Mouse (Mus musculus) cerebellum, postnatal 36 days (tissue): ENCODE results near the gene Hist1h2bb.
"Not testable (repeated sequence)": the region's sequence is repeated elsewhere in the genome, so short reads cannot be mapped to it uniquely, and the experiment has no call there.

Source experiments
- DNase-seq, 2 experiments: peaks; one replicate each; pipeline ENCODE4 v3.0.0; 2021 to 2022; ENCODE audit warnings: mixed read lengths in 2 of 2

Gene Hist1h2bb

DNA sequence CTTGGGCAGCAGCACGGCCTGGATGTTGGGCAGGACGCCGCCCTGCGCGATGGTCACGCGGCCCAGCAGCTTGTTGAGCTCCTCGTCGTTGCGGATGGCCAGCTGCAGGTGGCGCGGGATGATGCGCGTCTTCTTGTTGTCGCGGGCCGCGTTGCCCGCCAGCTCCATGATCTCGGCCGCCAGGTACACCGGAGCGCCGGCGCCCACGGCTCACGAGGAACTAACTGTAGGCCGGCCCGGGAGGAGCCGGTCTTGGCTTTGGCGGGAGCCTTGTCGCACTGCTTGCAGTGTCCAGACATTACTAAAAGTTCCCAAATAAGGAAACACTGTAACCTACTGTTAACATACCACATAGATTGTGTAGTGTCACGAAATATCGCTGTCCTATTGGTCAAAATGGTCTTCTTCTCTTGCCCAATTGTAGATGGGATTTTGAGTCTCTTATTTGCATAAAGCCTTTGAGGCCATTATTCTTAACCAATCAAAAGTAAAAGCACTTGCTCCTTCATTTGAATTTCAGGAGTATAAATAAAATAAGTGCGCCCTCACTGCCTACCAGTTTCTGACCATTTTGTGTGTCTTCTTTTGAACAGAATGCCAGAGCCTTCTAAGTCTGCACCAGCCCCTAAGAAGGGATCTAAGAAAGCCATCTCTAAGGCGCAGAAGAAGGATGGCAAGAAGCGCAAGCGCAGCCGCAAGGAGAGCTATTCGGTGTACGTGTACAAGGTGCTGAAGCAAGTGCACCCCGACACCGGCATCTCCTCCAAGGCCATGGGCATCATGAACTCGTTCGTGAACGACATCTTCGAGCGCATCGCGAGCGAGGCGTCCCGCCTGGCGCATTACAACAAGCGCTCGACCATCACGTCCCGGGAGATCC lies at the start of gene Hist1h2bb:
Hist1h2bb (plus strand) TSS at position 534 of the 880 bp plus-strand sequence.
- DNase-seq = peak; percentile 60 to 72

DNA sequence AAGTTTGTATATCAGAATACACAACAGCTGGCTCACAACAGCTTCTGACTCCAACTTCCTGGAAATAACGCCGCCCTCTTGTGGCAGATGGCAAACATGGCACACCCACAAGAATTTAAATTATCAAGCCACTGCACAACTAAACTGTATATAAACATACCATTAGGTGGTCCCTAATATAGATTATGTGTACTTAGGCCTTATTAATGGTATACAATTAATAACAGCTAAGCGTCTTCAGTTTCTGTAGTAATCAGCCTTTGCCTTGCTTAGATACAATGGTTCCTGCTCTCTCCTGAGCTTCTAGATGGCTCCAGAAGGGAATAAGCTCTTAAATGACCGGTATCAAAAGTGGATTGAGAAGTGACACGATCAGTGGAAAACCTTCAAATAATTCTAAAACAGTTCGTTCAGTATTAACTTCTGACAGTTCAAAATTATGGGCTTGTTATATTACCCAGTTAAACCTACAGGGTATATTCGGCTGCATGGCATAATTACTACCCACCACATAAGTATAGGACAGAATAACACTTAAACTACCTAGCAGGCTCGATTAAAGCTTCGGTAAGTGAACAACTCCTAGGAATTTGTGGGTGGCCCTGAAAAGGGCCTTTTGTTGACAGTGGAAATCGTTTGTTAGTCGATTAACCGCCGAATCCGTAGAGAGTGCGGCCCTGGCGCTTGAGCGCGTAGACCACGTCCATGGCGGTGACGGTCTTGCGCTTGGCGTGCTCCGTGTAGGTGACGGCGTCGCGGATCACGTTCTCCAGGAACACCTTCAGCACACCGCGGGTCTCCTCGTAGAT lies 48.8 kb upstream of the Hist1h2bb start:
- no peak for DNase-seq

DNA sequence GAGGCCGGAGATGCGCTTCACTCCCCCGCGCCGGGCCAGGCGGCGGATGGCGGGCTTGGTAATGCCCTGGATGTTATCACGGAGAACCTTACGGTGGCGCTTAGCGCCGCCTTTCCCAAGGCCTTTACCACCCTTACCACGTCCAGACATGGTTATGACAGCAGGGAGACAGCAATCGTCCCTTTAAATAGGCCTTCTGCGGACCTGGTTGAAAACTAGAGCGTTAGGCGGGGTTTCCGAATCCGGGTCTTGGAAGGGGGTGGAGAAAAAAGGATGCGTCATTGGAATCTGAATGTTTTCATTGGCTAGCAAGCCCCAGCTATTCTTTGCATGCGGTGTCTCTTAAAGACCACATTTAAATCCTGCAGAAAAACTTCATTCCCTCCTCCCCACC lies 48.2 kb upstream of the Hist1h2bb start, which contains the start of gene Hist1h4c:
Hist1h4c (minus strand) TSS at position 155 of the 394 bp plus-strand sequence.
- peak; percentile 96 to 100 for DNase-seq

DNA sequence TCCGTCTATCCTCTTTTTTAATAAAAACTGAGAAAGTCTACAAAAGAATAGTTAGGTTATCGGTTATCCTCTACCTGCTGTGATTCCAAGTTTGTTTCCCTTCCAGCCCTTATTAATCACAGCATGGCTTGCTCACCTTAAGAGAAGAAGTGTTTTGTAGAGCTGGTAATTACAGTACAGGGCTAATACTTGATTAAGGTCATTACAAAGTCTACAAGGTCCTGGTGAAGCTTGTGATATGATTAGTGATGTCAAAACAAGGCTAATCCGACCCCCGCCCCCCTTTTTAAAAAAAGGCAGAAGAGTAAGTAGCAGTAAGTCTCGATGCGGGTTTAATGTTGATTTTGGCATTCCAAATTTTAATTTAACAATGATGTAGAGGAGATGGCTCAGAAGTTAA lies 47.5 kb upstream of the Hist1h2bb start:
- no peak for DNase-seq

DNA sequence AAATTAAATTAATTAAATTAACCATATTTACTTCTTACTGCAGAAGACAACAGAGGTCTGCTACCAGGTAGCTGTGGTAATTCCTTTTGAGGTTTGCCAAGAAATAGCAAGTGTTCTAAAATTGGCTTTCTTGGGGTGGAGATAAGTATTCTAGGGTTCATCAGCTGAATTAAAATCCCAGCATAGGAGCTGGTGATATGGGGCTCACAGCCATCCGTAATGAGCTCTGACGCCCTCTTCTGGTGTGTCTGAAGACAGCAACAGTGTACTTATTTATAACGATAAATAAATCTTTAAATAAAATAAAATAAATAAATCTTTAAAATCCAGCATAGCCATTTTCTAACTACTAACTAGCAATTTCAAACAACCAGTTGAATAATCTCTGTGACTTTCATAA lies 46.8 kb upstream of the Hist1h2bb start:
- DNase-seq = no peak

DNA sequence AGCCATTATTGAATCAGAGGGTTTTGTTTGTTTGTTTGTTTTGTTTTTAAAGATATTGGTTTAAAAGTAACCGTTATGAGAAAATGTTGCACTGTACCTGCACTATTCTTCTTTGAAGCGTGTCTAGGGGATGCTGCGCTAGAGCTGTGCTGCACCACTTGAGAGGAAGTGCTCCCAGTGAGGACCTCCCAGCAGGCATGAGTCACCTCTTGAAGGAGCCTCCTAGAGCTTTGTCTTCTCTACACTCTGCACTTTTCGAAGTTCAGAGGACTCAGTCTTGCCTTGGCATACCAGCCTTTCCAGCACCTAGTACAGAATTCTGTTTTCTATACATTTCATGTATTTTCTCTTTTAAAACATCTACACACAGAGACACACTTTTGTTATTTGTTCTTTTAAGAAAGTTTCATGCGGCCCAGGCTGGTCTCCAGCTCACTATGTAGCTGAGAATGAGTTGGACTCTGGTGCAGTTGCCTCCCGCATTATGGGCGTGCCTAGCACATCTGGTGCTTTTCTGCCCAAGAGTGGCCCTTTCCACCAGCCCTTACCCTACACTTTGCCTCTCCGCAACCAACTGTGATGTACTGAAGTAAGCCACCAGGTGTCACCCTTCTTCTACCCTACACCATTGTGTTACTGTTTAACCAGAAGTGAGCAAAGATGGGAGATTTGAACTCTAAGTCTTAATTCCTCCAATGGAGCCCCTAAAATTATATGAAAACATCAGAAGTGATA lies 45.6 kb upstream of the Hist1h2bb start:
- peak; percentile 55 to 67 for DNase-seq

DNA sequence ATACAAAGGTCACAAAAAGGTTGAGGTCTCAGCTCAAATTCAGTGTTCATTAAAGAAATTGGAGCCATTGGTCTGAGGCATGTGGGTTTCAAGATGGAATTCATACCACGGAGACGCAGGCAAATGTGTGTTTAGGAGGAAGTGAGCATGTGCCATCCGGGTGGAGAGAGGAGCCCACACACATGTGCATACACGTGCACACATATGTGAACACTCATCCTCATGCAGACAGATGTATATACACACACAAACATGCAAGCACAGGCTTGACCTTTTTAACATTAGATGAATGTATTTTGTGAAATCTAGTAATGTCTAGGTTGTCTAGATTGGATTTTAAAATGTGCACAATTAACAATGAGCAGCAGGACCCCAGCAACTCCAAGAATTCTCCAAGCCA lies 44.3 kb upstream of the Hist1h2bb start:
- DNase-seq = no peak

DNA sequence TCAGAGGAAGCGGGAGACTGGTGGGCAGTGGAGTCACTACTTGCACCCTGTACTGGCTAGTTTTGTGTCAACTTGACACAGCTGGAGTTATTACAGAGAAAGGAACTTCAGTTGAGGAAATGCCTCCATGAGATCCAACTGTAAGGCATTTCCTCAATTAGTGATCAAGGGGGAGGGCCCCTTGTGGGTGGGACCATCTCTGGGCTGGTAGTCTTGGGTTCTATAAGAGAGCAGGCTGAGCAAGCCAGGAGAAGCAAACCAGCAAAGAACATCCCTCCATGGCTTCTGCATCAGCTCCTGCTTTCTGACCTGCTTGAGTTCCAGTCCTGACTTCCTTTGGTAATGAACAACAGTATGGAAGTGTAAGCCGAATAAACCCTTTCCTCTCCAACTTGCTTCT lies 43.7 kb upstream of the Hist1h2bb start:
- not testable (repeated sequence) for DNase-seq

DNA sequence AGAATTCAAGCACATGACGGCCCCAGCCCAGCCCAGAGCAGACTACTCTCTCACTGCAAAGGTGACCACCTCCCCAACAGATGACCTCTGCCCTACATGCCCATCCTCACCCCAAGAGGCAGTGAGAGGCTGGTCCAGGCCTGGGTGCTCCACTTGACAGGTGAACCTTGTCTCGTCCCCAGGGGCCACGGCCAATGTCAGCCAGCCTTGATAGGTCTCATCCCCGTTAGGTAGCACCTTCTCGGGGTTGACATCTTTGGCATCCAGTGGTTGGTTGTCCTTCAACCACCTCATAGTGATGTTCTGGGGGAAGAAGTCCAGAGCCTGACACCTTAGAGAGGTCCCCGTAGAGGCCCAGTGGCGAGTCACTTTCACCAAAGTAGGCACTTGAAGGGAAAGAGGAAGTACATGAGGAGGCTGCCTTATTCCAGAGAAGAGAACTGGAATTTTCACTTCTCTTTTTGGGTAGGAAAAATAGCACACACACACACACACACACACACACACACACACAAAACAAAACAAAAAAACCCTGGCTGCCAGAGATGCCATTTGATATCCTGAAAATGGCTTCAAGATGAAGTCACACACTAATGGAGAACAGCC lies 40.7 kb upstream of the Hist1h2bb start:
- no peak for DNase-seq

DNA sequence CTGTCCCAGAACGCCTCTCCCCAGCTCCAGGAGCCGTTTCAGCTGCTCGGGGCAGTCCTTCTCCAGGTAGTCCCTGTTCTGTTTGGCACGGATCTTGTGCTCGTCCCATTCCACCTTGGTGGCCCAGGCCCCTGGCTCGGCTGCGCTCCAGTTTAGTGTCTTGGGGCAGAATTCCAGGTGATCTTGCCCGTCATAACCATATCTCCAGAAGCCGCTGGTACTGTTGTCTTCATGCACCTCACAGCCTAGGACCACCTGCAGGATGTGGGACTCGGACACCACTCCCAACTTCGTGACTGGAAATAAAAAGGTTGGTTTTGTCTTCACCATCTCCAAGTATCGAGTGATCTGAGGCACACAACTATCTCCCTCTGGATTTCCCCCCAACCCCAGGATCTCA lies 39.8 kb upstream of the Hist1h2bb start:
- DNase-seq = no peak

DNA sequence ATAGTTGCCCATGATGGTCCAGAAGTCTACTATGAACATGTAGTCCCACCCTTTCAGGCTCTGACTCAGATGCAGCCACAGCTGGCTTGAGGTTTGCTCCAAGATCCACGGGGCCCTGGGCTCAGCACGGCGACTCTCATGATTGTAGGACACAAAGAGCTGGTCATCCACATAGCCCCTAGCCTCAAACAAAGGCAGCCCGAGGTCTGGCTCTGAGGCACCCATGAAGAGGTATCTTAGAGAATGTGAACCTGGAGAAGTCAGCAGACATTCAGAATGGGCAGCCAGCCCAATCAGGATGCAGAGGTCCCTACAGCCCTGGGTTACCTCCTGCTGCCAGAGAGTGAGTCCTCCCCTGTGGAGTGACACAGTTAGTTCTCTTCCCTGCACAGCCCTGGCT lies 38.5 kb upstream of the Hist1h2bb start:
- DNase-seq = no peak

DNA sequence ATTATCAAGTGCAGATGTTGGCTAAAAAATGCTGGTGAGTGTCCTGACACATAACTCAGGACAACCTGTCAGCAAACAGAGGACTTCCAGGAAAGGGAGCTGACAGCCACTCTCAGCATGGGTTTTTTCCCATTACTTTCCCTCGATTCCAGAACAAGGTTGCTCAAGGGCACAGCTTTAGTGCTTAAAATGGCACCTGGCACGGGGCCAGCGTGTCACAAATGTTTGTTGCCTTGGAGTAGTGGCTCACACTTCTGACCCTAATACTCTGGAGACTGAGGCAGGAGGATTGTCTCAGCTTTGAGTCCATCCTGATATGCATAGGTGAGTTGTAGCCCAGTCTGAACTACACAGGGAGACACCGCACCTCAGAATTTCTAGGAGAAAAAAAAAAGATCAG lies 37.9 kb upstream of the Hist1h2bb start:
- DNase-seq = no peak

DNA sequence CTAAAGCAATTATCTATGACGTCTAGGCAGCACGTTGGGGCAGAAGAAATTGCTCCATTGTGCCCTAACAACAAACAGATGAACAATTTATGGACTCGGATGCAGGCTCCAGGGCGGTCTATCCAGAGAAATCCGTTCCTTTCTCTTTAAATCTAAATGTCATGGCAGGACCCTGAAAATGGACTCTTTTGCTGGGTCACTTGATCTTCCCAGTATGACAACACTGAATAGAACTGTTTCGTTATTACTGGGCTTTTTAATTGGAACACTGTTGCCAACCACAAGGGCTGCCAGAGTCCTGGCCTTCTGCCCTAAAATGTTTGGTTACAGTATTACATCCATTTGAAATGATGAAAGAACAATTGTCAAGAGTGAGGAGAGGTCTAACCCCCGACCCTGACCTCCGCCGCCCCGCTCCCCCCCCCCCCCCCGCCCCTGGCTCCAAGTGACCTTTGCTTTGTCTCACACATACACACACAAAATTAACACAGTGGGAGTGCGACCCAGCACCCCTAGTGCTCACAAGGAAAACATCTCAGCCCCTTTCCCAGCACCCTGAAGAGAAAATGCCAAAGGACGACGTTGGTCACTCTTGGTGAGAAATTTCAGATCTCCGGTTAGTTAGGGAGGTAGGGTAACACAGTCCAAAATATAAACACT lies 36.7 kb upstream of the Hist1h2bb start:
- DNase-seq = no peak

DNA sequence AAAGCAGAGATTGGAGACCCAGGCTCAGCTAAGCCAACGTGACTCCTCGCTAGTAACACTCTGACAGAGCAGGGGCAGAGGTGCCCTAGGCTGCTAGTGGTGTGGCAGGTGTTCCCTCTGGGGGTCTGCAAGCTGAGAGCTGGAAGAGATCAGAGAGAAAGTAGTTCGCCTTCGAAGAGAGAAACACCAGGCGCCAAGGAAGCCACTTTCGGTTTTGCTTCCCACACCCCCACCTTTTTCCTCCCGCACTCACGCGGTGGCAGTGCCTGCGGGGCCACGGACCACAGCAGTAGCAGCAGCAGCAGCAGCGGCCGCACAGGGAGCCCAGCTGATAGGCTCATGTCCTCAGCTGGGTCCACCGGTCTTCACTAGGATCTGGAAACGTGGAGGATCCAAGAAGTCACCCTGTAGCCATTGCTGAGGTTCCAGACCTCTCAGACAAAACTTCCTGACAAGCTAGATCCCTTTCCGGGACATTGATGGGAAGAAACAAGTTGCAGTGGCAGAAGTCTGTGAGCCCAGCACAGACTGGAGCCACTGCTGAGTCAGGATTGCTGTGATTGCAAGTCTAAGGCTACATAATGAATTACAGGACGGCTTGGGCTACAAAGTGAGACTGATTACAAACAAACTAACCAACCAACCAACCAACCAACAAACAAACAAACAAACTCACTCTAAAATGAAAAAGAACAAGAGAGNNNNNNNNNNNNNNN lies 36.0 kb upstream of the Hist1h2bb start, which contains the start of gene Hfe:
Hfe (minus strand) TSS at position 481 of the 716 bp plus-strand sequence.
- DNase-seq = no peak

DNA sequence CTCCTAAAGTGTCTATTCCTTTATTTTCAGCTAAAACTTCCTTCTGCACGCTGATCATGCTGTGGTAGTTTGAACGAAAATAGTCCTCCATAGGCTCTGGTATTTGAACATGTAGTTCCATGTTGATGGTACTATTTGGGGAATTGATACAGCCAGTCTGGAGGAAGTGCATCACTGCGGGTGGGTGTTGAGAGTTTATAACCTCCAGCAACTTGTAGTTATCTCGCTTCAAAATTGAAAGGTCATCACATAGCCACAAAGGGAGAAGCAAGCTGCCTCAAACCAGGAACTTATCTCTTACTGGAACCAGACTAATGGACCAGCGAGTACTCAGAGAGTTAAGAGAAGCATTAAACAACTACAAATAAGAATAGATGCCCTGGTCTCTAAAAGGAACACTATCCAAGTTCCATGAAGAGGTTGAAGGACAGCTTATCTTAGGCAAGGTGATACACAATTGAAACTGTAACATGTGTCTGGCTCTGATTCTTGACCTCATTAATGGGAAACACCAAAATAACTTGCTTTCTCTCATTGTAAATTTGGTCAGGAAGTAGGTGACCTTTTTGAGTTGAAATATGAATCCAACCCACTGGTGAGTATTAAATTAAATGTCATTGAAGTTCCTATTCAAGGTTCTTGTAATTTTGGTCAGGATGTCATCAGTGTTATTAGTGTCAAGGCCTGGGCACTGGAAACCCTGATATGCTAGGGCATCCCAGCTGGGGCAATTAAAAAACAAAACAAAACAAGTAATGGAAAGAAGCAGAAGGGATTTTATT lies 30.1 kb upstream of the Hist1h2bb start:
- no peak for DNase-seq

DNA sequence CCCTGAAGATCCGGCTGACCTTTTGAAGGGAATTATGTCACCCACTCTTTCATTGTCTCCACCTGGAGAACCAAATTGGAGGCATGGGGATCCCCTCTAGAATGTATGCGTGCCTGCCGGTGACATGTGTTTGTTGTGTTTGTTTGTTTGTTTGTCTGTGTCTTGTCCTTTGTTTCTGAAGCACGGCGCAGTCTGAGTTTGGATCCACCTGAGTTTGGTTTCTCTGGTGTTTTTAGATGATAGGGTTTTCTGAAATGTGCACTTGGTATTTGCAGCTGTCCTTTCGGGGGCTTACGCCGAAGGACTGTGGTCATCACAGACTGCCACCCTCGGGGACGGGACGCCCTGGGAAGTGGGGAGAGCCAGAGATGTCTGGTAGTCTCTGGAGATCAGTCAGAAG lies 29.4 kb upstream of the Hist1h2bb start:
- DNase-seq = no peak

DNA sequence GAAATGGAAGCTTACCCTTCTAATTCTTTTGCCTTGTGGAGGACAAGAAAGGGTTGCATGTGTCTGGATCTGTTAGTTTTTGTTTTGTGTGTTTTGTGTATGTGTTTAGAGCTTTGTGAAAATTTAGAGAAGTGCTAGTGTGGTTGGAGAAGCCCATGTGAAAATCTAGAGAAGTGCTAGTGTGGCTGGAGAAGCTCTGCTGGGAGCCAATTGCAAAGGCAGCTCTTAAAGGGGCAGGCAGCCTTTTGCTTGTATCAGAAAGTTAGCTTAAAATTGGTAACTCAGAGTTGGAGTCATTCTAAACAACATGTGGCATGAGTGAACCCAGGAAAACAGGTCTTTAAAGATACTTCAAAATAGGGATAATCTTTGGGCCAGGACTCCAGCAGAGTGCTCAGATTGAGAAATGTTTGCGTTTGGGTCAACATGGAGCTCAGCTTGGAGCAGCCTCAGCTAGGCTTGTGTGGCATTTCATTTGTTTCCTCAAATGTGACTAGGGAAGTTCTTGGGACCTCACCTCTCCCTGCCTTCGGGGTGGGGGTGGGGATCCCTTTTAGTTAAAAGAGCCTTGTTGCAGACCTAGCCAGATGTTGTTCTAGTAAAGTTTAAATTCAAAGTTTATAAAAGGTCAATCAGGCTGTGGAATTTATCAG lies 28.8 kb upstream of the Hist1h2bb start:
- not testable (repeated sequence) for DNase-seq

DNA sequence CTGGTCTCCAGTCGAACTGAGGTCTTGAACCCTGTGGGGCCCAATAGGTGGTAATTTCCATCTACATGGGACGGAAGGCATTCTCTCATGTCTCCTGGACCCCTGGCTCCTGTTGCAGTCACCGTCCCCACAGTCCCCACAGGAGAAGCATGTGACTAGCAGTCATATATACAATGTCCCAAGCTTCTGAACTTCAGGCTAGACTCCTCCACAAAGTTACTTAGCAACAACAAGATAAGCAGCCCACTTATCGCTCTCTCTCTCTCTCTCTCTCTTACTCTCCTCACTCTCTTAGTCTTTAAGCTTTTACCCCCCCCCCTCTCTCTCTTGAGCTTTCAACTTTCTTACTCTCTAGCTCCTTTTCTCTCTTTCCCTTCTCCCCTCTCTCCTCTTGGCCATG lies 22.3 kb upstream of the Hist1h2bb start:
- DNase-seq = no peak

DNA sequence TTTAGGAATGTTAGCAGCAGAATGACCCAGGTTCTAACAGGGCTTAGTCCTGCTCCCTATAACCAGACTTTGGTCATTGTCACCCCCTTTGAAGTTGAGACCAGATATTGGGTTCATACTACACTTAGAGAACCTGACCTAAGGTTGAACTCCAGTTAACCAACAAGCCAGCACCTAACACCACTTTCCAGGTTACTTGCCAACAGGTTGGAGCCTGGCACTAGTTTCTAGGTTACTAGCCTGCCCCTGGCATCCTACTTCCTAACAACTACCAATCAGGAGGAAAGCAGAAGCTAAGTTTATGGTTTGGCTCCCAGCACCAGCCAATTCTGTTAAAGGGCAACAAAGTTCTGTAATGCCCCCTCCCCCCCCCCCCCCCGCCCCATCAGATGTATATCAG lies 21.3 kb upstream of the Hist1h2bb start:
- DNase-seq = no peak
